Mouse (Mus musculus) spleen, postnatal 10 days (tissue): ENCODE results near the gene Kif2b.

ENCODE experiments used
- DNase-seq, 2 experiments: peaks; one replicate each; pipeline ENCODE4 v3.0.0; 2021 to 2022; ENCODE audit warnings: low spot score in 2 of 2

Gene Kif2b

DNA sequence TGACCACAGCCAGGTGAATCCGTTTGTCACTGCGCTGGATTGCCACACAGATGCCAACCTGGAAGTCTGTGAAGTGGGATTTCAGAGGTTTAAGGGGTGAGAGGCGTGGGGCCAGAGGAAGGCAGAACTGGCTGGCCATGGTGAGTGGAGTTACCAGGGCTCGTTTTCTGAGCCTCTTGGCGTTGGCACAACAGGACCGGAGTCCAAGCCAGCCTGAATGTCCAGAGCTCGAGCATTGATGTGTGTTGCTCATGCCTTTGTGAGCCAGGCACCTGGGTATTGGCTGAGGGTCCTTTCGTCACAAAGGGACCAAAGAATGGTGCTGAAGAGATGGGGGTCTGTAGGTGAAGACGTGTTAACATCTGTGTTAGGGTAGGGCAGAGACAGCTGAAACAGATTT is at the start of gene Kif2b:
Gene Kif2b (minus strand): TSS at position 242 of the 400 bp plus-strand sequence.
- DNase-seq: no peak

DNA sequence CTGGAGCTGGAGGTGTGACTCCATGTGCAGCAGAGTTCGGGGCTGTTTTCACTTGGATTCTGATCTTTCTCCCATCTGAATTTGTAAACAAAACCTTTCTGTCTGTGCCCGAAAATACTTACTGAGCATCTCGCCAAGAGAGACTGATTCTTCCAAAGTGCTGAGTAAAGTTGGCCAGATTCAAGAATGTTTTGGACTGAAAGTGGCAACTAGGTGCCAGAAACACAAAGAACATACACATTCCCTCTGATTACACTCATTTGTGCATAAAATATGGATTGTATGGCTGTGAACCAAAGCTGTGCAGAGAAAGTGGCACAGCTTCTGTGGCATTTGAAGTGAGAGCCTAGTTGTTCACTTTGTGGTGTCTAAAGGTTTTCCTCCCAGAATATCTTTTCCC is 15.7 kb upstream of the Kif2b start:
- no peak for DNase-seq

DNA sequence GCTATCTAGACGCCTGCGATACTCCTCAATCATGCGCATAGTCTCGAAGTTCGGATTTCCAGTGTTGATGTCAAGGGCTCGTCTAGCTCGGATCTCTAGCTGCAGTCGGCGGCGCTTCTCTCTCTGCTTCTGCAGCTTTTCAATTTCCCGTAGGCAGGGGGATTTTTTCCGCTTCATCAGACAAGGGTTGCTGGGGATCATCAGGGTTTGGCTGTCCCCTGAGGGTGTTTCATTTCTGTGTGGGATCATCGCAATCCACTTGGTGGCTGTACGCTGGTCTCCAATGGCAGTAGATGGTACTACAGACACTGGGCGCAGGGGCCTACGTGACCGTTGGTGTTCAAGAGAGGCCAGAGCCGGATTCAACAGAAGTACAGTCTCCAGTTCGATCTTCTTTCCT is 502 bp downstream of the Kif2b start:
- DNase-seq: no peak

DNA sequence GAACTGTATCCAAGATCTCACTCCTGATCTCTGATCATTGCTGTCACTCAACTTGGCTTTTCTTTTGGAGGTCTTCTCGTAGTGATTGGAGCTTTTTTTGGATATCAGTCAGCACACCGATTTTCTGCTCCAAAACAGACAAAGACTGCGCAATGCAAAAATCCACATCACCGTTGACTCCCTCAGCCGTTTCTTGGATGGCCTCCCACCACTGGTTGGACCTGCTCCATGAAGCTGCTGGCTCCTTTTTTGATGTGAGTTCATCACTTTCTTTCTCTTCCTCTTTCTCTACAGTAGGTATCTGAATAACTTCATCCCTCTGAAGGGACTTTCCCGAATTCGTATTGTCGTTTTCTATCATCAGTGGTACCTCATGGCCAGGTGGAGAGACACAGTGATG is 2.0 kb downstream of the Kif2b start:
- no peak for DNase-seq

DNA sequence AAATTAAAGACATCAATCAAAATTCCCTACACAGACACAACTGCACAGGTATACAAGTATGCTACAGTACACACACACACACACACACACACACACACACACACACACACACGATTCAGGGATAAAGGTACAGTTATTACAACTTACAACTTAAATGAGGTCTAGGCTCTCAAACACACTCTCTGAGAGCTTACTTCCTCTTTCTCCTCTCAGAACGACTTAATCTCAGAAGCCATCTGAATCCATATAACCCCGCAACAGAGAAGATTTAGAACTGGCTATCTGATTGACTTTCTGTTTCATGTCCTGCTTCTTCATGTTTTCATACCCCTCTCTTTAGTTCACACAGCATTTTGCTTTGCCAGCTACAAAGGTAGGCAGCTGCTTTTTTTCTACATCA is 2.9 kb downstream of the Kif2b start:
- no peak for DNase-seq

DNA sequence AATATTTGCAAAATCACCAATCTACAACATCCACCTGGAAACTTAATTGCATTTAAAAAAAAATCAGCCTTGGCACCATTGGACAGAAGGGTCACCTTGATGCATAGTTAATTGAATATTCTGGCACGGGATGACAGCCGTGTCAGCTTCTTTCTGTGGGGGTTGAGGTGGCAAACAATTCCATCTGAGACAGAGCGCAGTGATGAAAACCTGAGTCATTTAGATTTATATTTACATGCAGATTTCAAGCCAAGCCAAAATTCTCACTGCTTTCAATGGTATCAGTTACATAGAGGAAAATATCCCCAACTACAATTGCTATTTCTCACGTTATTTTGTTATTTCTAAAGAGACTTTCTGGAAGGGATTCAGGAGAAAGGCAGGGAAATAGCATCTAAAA is 46.6 kb downstream of the Kif2b start:
- no peak for DNase-seq
